Mouse (Mus musculus) C2C12 (cell line): Measurements from ENCODE around the gene Slc38a4.

Experiments used
- CEBPB ChIP-seq: IDR thresholded peaks from one replicate; pipeline ENCODE4 v1.6.1; 2011; ENCODE audit warnings: low read depth, mild to moderate bottlenecking, control low read depth, moderate library complexity
- CTCF ChIP-seq: IDR thresholded peaks from one replicate; pipeline ENCODE4 v1.5.1; 2011; ENCODE audit not compliant: control insufficient read depth, insufficient read depth, insufficient read length
- FOSL1 ChIP-seq: IDR thresholded peaks from one replicate; pipeline ENCODE4 v1.8.0; 2011; ENCODE audit warnings: mild to moderate bottlenecking, low read length; ENCODE audit not compliant: poor library complexity, insufficient read depth, severe bottlenecking
- MAX ChIP-seq: IDR thresholded peaks from one replicate; pipeline ENCODE4 v1.6.1; 2011; ENCODE audit warnings: mild to moderate bottlenecking, control low read depth
- MYOD1 ChIP-seq: IDR thresholded peaks from one replicate; pipeline ENCODE4 v1.6.1; 2011; ENCODE audit warnings: low read depth; ENCODE audit not compliant: control insufficient read depth, insufficient read length
- MYOG ChIP-seq: IDR thresholded peaks from one replicate; pipeline ENCODE4 v1.6.1; 2011; ENCODE audit not compliant: control insufficient read depth, insufficient read length; ENCODE audit errors: extremely low read depth
- USF1 ChIP-seq: IDR thresholded peaks from one replicate; pipeline ENCODE4 v1.6.1; 2011; ENCODE audit warnings: low read depth, mild to moderate bottlenecking, control low read depth, moderate library complexity

GRCm38 (mm10) chr15:97063211-97063610, 7.5 kb upstream of the Slc38a4 start:
- TF ChIP-seq MYOG (no peak), CEBPB (no peak), CTCF (no peak), MAX (no peak), FOSL1 (no peak), USF1 (no peak), MYOD1 (no peak)
